34 mouse cellular contexts compared by ENCODE assay signal in genomic region chr7:39804276-39804675, GRCm38 (mm10).
DNase-seq lines count a peak whose midpoint lies in the region; ATAC-seq and TF ChIP-seq lines count a peak whose summit lies in the region.
"Had no signal": no experiment of that assay in that cellular context is flagged by ENCODE, and none has a peak within 500 bp of the region (broad histone marks: within the 10 kb centered on the region; RNA-seq: fewer than 3 reads in every experiment).

No protein-coding gene starts in this region.

- H3K27me3 ChIP-seq in midbrain, embryonic 16.5 days (ENCODE audit: control insufficient read depth, insufficient read depth, low read depth, low read length): no peaks in the 10 kb centered on the region
- H3K27me3 ChIP-seq: embryonic facial prominence, embryonic 15.5 days; forebrain, embryonic 12.5 days; heart, embryonic 13.5 days; limb, embryonic 15.5 days; neural tube, embryonic 15.5 days had no signal

- intact Hi-C loops in left cerebral cortex, postnatal 10 days (cut with DNase I): no loop called here
- intact Hi-C loops in left cerebral cortex, adult 2 months (cut with DNase I): loop anchor here (2.0 kb wide), 1 partner anchor 1021 kb away; no protein-coding TSS in a partner anchor

- no peaks in the 10 kb centered on the region for H3K4me1 ChIP-seq in midbrain, embryonic 16.5 days (ENCODE audit: control insufficient read depth, insufficient read depth, low read length)
- H3K4me1 ChIP-seq: embryonic facial prominence, embryonic 10.5 days; embryonic facial prominence, embryonic 15.5 days; forebrain, embryonic 12.5 days; heart, embryonic 13.5 days; limb, embryonic 10.5 days; limb, embryonic 15.5 days; neural tube, embryonic 15.5 days had no signal

- no peak overlapping the region for H3K4me3 ChIP-seq in left cerebral cortex, adult 2 months
- no peak overlapping the region for H3K4me3 ChIP-seq in midbrain, embryonic 16.5 days (ENCODE audit: low read depth, low read length)
- H3K4me3 ChIP-seq: embryonic facial prominence, embryonic 10.5 days; embryonic facial prominence, embryonic 15.5 days; forebrain, embryonic 12.5 days; gastrocnemius, adult 2 months; heart, embryonic 13.5 days; limb, embryonic 10.5 days; limb, embryonic 15.5 days; neural tube, embryonic 15.5 days had no signal

- H3K36me3 ChIP-seq in midbrain, embryonic 16.5 days (ENCODE audit: control insufficient read depth, insufficient read depth, low read length): no peaks in the 10 kb centered on the region
- H3K36me3 ChIP-seq: embryonic facial prominence, embryonic 10.5 days; embryonic facial prominence, embryonic 15.5 days; forebrain, embryonic 12.5 days; heart, embryonic 13.5 days; limb, embryonic 10.5 days; limb, embryonic 15.5 days; neural tube, embryonic 15.5 days had no signal

- peak overlapping the region; percentile 66 for H3K27ac ChIP-seq in left cerebral cortex, adult 2 months
- H3K27ac ChIP-seq in midbrain, embryonic 16.5 days (ENCODE audit: low read length): no peak overlapping the region
- H3K27ac ChIP-seq: embryonic facial prominence, embryonic 10.5 days; embryonic facial prominence, embryonic 15.5 days; forebrain, embryonic 12.5 days; gastrocnemius, adult 2 months; heart, embryonic 13.5 days; hindbrain, embryonic 14.5 days; limb, embryonic 10.5 days; limb, embryonic 15.5 days; liver, embryonic 14.5 days; macrophage; neural tube, embryonic 15.5 days had no signal

- no peaks in the 10 kb centered on the region for H3K9me3 ChIP-seq in midbrain, embryonic 16.5 days (replicated peaks; ENCODE audit: control insufficient read depth, low read length, poor library complexity, severe bottlenecking)
- H3K9me3 ChIP-seq: embryonic facial prominence, embryonic 10.5 days; embryonic facial prominence, embryonic 15.5 days; forebrain, embryonic 12.5 days; heart, embryonic 13.5 days; limb, embryonic 10.5 days; limb, embryonic 15.5 days; neural tube, embryonic 15.5 days had no signal

- TF ChIP-seq CTCF in left cerebral cortex, adult 2 months (IDR thresholded peaks at IDR 0.05): no peak

- ATAC-seq in frontal cortex, adult (ENCODE audit: low TSS enrichment): peak; percentile 99
- no peak for ATAC-seq in midbrain, embryonic 16.5 days
- ATAC-seq: forebrain, postnatal 0 days; intestine, postnatal 0 days had no signal

- H3K4me2 ChIP-seq in midbrain, embryonic 16.5 days (ENCODE audit: low read length): no peak overlapping the region
- H3K4me2 ChIP-seq: embryonic facial prominence, embryonic 15.5 days; forebrain, embryonic 12.5 days; heart, embryonic 13.5 days; hindbrain, embryonic 14.5 days; limb, embryonic 15.5 days; neural tube, embryonic 15.5 days had no signal

- no peak overlapping the region for H3K9ac ChIP-seq in midbrain, embryonic 16.5 days (ENCODE audit: low read depth, low read length)
- H3K9ac ChIP-seq: embryonic facial prominence, embryonic 15.5 days; forebrain, embryonic 12.5 days; forebrain, postnatal 0 days; heart, embryonic 13.5 days; hindbrain, embryonic 14.5 days; limb, embryonic 15.5 days; liver, embryonic 14.5 days; neural tube, embryonic 15.5 days had no signal

- WGBS in midbrain, embryonic 16.5 days: 79% methylated on average over 3 of the region's 3 CpGs

- no peak for DNase-seq in frontal cortex, postnatal 25 days (ENCODE audit: low spot score in 2 of 2)
- DNase-seq in left cerebral cortex, adult 11 months (ENCODE audit: low spot score): peak; percentile 40
- DNase-seq in left cerebral cortex, postnatal 10 days (ENCODE audit: extremely low spot score in 1 of 2, low spot score in 2 of 2): no peak
- DNase-seq in 3134 (ENCODE audit: extremely low read depth, insufficient read length, low spot score): peak; percentile 5
- DNase-seq in left cerebral cortex, adult 2 months (ENCODE audit: extremely low spot score in 1 of 2, low spot score in 2 of 2): peak in 1 of 2 experiments; percentile 8
- no peak for DNase-seq in cerebellum, adult 8-10 months
- DNase-seq: adrenal gland, postnatal 14 days; cerebellum, adult 18-20 months; cerebellum, postnatal 14 days; forebrain, postnatal 0 days; gastrocnemius, adult 2 months; gastrocnemius, postnatal 36 days; heart, adult 18-20 months; heart, postnatal 10 days; kidney, postnatal 25 days; lung, adult 2 months; lung, postnatal 10 days; midbrain, embryonic 14.5 days; spleen, adult 18-20 months; thymus, adult 18-20 months; thymus, postnatal 25 days had no signal

Comparison
In these comparisons a context has a peak if more than half of its experiments do, and no peak if none do; other contexts are left out.
1. DNase-seq: peak in left cerebral cortex, adult 11 months (single experiment) and 3134 (single experiment); none in frontal cortex, postnatal 25 days (0 of 2), left cerebral cortex, postnatal 10 days (0 of 2) and cerebellum, adult 8-10 months (single experiment).